Mouse (Mus musculus) left cerebral cortex, postnatal 10 days (tissue): ENCODE results near the gene 9130409I23Rik. TPM values are rescaled to one million over a fixed set of nuclear protein-coding genes. Genes with fewer than 3 reads are reported as not detected.

ENCODE experiments used
- total RNA-seq, 2 experiments: library from RNA; stranded (reverse); gene quantifications; 2 replicates each; pipeline ENCODE4 v1.2.3; 2021

The 9130409I23Rik gene
- total RNA-seq, 2 experiments from 2014 or later, result not detected

Other genes with a start within 250 kb of the 9130409I23Rik start
- 100 to 1,000 TPM; 442 to 467 TPM for gene H3f3a, start 237.3 kb upstream of the 9130409I23Rik start, total RNA-seq
- 10 to 100 TPM; 20.1 to 21.1 TPM for gene Sde2, start 200.1 kb upstream of the 9130409I23Rik start, total RNA-seq
- gene Lefty2, start 158.1 kb upstream of the 9130409I23Rik start, total RNA-seq, result 10 to 100 TPM; 10.9 to 12.4 TPM
- gene Pycr2, start 146.9 kb upstream of the 9130409I23Rik start, total RNA-seq, result 10 to 100 TPM; 25.3 to 27.8 TPM
- 1 to 10 TPM; 1.5 to 2.6 TPM for gene Lefty1, start 116.2 kb upstream of the 9130409I23Rik start, total RNA-seq
- 1 to 10 TPM; 4.2 to 5.3 TPM for gene Tmem63a, start 108.9 kb upstream of the 9130409I23Rik start, total RNA-seq
- gene Ephx1, start 30.3 kb upstream of the 9130409I23Rik start, total RNA-seq, result 10 to 100 TPM; 12.3 to 12.7 TPM
- 10 to 100 TPM; 30.4 to 30.5 TPM for gene Nvl, start 93.0 kb downstream of the 9130409I23Rik start, total RNA-seq
- 10 to 100 TPM; 20.4 to 22.2 TPM for gene Cnih4, start 93.5 kb downstream of the 9130409I23Rik start, total RNA-seq
- 100 to 1,000 TPM; 126 to 131 TPM for gene Wdr26, start 160.8 kb downstream of the 9130409I23Rik start, total RNA-seq